Mouse (Mus musculus): ENCODE measurements at regions not wholly inside any gene's neighbourhood (a gene's known extent, or its start where the extent isn't known, plus 50 kb on each side); places are given as distances from the start of the nearest gene placed in this dataset.
A peak's percentile ranks its signal among the peaks of the same experiment; 100 is the strongest.

GRCm38 (mm10) chr3:39776278-39777039 is 754.6 kb upstream of the Intu start:
- WGBS: 89% methylated on average over 7 of the region's 7 CpGs
- Histone ChIP-seq H3K4me2 (ENCODE audit: low read depth) (no peak overlapping the region), H3K27ac (ENCODE audit: low read depth, low read length) (no peak overlapping the region), H3K36me3 (ENCODE audit: insufficient read depth) (no peaks in the 10 kb centered on the region), H3K4me1 (ENCODE audit: insufficient read depth) (no peaks in the 10 kb centered on the region), H3K9me3 (ENCODE audit: low read length) (no peaks in the 10 kb centered on the region), H3K4me3 (ENCODE audit: low read depth, low read length) (no peak overlapping the region), H3K9ac (no peak overlapping the region), H3K27me3 (ENCODE audit: insufficient read depth, low read length) (no peaks in the 10 kb centered on the region)
- TF ChIP-seq CTCF (IDR thresholded peaks at IDR 0.05; ENCODE audit: low read depth): no peak
- ATAC-seq (no peak), DNase-seq (no peak)

- no peak overlapping the region for H3K4me3 ChIP-seq (ENCODE audit: low read depth, low read length)
- WGBS: 33% methylated on average over 6 of the region's 6 CpGs
- no peak for TF ChIP-seq CTCF (IDR thresholded peaks at IDR 0.05; ENCODE audit: low read depth)
- no peaks in the 10 kb centered on the region for H3K4me1 ChIP-seq (ENCODE audit: insufficient read depth)
- H3K9ac ChIP-seq: no peak overlapping the region
- no peak overlapping the region for H3K27ac ChIP-seq (ENCODE audit: low read depth, low read length)
- no peak overlapping the region for H3K4me2 ChIP-seq (ENCODE audit: low read depth)
- H3K36me3 ChIP-seq (ENCODE audit: insufficient read depth): no peaks in the 10 kb centered on the region
- no peaks in the 10 kb centered on the region for H3K27me3 ChIP-seq (ENCODE audit: insufficient read depth, low read length)
- ATAC-seq: peak; percentile 20
- no peak for DNase-seq
- no peaks in the 10 kb centered on the region for H3K9me3 ChIP-seq (ENCODE audit: low read length)
Observed at GRCm38 (mm10) chr3:39779690-39780218, 751.3 kb upstream of the Intu start.

GRCm38 (mm10) chr3:39780270-39780669 is 750.8 kb upstream of the Intu start:
- Histone ChIP-seq H3K4me1 (ENCODE audit: insufficient read depth) (no peaks in the 10 kb centered on the region), H3K36me3 (ENCODE audit: insufficient read depth) (no peaks in the 10 kb centered on the region), H3K27ac (ENCODE audit: low read depth, low read length) (no peak overlapping the region), H3K4me3 (ENCODE audit: low read depth, low read length) (no peak overlapping the region), H3K4me2 (ENCODE audit: low read depth) (no peak overlapping the region), H3K9ac (no peak overlapping the region), H3K9me3 (ENCODE audit: low read length) (no peaks in the 10 kb centered on the region), H3K27me3 (ENCODE audit: insufficient read depth, low read length) (no peaks in the 10 kb centered on the region)
- ATAC-seq (0 out of 2 replicates have a peak, but pooled peaks have one; percentile 27), DNase-seq (no peak)
- no peak for TF ChIP-seq CTCF (IDR thresholded peaks at IDR 0.05; ENCODE audit: low read depth)
- 49% methylated on average over 5 of the region's 5 CpGs for WGBS

GRCm38 (mm10) chr3:39784901-39785300 is 746.2 kb upstream of the Intu start:
- Histone ChIP-seq H3K4me1 (ENCODE audit: insufficient read depth) (no peaks in the 10 kb centered on the region), H3K4me2 (ENCODE audit: low read depth) (no peak overlapping the region), H3K27me3 (ENCODE audit: insufficient read depth, low read length) (no peaks in the 10 kb centered on the region), H3K4me3 (ENCODE audit: low read depth, low read length) (no peak overlapping the region), H3K9me3 (ENCODE audit: low read length) (no peaks in the 10 kb centered on the region), H3K27ac (ENCODE audit: low read depth, low read length) (no peak overlapping the region), H3K9ac (no peak overlapping the region), H3K36me3 (ENCODE audit: insufficient read depth) (no peaks in the 10 kb centered on the region)
- ATAC-seq (no peak), DNase-seq (no peak)
- TF ChIP-seq CTCF (IDR thresholded peaks at IDR 0.05; ENCODE audit: low read depth): no peak
- 71% methylated on average over 2 of the region's 2 CpGs for WGBS

- H3K27ac ChIP-seq (ENCODE audit: low read depth, low read length): no peak overlapping the region
- H3K36me3 ChIP-seq (ENCODE audit: insufficient read depth): no peaks in the 10 kb centered on the region
- H3K27me3 ChIP-seq (ENCODE audit: insufficient read depth, low read length): no peaks in the 10 kb centered on the region
- 93% methylated on average over 1 of the region's 1 CpGs for WGBS
- no peak overlapping the region for H3K9ac ChIP-seq
- no peak overlapping the region for H3K4me3 ChIP-seq (ENCODE audit: low read depth, low read length)
- no peak for TF ChIP-seq CTCF (IDR thresholded peaks at IDR 0.05; ENCODE audit: low read depth)
- ATAC-seq: no peak
- no peaks in the 10 kb centered on the region for H3K4me1 ChIP-seq (ENCODE audit: insufficient read depth)
- H3K4me2 ChIP-seq (ENCODE audit: low read depth): no peak overlapping the region
- no peak for DNase-seq
- no peaks in the 10 kb centered on the region for H3K9me3 ChIP-seq (ENCODE audit: low read length)
Observed at GRCm38 (mm10) chr3:39809586-39809985, 721.5 kb upstream of the Intu start.

- Histone ChIP-seq H3K4me3 (ENCODE audit: low read depth, low read length) (no peak overlapping the region), H3K27me3 (ENCODE audit: insufficient read depth, low read length) (no peaks in the 10 kb centered on the region), H3K27ac (ENCODE audit: low read depth, low read length) (no peak overlapping the region), H3K4me2 (ENCODE audit: low read depth) (no peak overlapping the region), H3K36me3 (ENCODE audit: insufficient read depth) (no peaks in the 10 kb centered on the region), H3K9ac (no peak overlapping the region), H3K9me3 (ENCODE audit: low read length) (no peaks in the 10 kb centered on the region), H3K4me1 (ENCODE audit: insufficient read depth) (no peaks in the 10 kb centered on the region)
- peak; percentile 88 for DNase-seq
- peak; percentile 82 for TF ChIP-seq CTCF (IDR thresholded peaks at IDR 0.05; ENCODE audit: low read depth)
- peak; percentile 78 for ATAC-seq
- WGBS: 16% methylated on average over 6 of the region's 6 CpGs
Observed at GRCm38 (mm10) chr3:39814814-39815213, 716.3 kb upstream of the Intu start.

GRCm38 (mm10) chr3:39830488-39831056 is 700.5 kb upstream of the Intu start:
- 89% methylated on average over 8 of the region's 8 CpGs for whole genome bisulfite sequencing
- Histone ChIP-seq H3K4me1 (ENCODE audit: insufficient read depth) (no peaks in the 10 kb centered on the region), H3K36me3 (ENCODE audit: insufficient read depth) (no peaks in the 10 kb centered on the region), H3K9me3 (ENCODE audit: low read length) (no peaks in the 10 kb centered on the region), H3K9ac (no peak overlapping the region), H3K4me3 (ENCODE audit: low read depth, low read length) (no peak overlapping the region), H3K27ac (ENCODE audit: low read depth, low read length) (no peak overlapping the region), H3K27me3 (ENCODE audit: insufficient read depth, low read length) (no peaks in the 10 kb centered on the region), H3K4me2 (ENCODE audit: low read depth) (no peak overlapping the region)
- no peak for ATAC-seq
- DNase-seq: no peak
- TF ChIP-seq CTCF (IDR thresholded peaks at IDR 0.05; ENCODE audit: low read depth): no peak

Data from forebrain, postnatal 0 days (tissue).